Mouse (Mus musculus): ENCODE data around the gene Khsrp.

- TF ChIP-seq POLR2A (IDR thresholded peaks at IDR 0.05; ENCODE audit: borderline replicate concordance, control insufficient read depth, low read depth, low read length) (no peak), CTCF (IDR thresholded peaks at IDR 0.05; ENCODE audit: control insufficient read depth, insufficient read depth, low read length) (no peak)
These were observed 39.0 kb upstream of the Khsrp start for GRCm38 (mm10) chr17:57070272-57070671.
